Mouse (Mus musculus): ENCODE measurements around the gene Kntc1. TPM values are rescaled to one million over a fixed set of nuclear protein-coding genes. Genes with fewer than 3 reads are reported as not detected.
A peak's percentile ranks its signal among the peaks of the same experiment; 100 is the strongest.
"Not testable (repeated sequence)": the region's sequence is repeated elsewhere in the genome, so short reads cannot be mapped to it uniquely, and the experiment has no call there.

Gene Kntc1
- polyA plus RNA-seq (2015; fragmentation: Nextera tagmentation; extraction: Ambion mirVana), result 22.6 and 26.0 TPM in 2 replicates

DNA sequence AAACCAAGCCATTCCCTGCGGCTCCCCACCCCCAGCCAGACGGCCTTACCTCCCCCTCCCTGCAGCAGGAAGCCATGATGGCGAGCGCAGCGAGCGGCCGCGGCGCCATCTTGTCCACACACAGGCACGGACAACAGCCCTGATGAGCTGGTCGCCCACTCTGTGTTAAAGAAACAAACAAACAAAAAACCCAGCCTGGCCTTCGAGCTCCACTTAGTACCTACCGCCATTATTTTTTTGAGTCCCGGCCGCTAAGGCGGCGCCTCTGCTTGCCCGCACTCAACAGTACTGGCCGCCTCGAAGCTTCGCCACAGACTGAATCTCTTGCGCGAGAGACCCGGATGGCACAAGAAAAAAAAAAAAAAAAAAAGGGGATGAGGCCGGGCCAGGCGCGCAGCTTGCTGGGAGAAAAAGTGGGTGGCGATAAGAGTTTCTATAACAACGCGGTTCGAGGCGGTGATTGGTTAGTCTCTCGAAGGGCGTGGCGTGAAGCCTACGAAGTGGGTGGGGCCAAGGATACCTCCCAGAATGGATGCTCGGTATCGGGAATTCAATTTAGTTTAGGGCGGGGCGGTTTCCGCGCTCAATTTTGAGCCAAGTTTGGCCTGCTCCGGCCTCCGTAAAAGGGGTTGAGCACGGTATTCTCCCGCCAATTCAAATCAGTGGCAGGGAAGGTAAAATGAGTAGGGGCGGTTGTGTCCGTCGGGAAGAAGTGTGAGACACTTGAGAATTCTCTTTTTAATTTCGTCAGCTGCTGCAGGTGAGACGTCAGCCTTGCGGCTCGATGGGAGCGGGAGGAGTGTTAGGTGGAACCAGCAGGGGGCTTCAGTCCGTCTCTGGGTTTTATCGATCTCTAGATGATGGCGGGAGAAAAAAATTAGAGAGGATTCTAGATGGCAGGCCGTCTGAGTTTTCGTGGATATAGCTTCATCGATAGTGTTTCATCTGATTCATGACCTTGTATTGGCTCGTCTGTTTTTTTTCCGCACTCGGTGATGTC lies at the start of gene Kntc1, which contains the start of gene Rsrc2:
Kntc1 (plus strand) TSS at position 652 of the 1,000 bp plus-strand sequence.
Rsrc2 (minus strand) TSS at position 350 of the 1,000 bp plus-strand sequence.
- H3K4me3 ChIP-seq (replicated peaks), result peak within 1 kb of the TSS; percentile 84
- peak within 1 kb of the TSS; percentile 78 for H3K4me2 ChIP-seq
- no peaks in the 10 kb centered on the region for H3K27me3 ChIP-seq
- ATAC-seq (ENCODE audit: low read depth), result peak; percentile 88
- H3K4me1 ChIP-seq (replicated peaks), result peaks cover 52% of the 10 kb centered on the region
- peak; percentile 99 for DNase-seq
- H3K9ac ChIP-seq, result peak within 1 kb of the TSS; percentile 86
- H3K36me3 ChIP-seq, result peaks cover 44% of the 10 kb centered on the region
- peak within 1 kb of the TSS; percentile 97 for H3K27ac ChIP-seq
- no peaks in the 10 kb centered on the region for H3K9me3 ChIP-seq (replicated peaks)
- under 1% methylated on average over 63 of the region's 63 CpGs for WGBS (ENCODE audit: insufficient replicate concordance)

DNA sequence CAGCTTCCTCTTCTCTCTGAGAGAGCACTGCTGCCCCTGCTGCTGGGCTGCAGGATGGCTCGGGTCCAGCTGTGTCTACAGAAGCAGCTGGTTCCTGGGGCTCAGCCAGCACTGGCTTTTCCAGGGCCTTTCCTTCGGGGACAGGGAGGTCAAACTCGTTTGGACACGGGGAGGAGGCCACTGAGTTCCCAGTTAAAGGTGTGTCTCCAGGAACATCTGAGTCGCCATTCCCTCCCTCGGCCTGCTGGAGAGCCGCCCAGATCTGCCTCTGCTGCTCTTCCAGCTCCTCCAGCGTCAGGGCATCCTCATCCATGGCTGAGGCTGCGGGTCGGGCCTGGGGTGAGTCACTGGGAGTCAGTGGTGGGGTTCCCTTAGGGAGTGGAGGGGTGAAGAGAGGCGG lies 48.9 kb upstream of the Kntc1 start:
- Histone ChIP-seq H3K27ac (no peak overlapping the region), H3K4me3 (replicated peaks) (no peak overlapping the region), H3K4me1 (replicated peaks) (no peaks in the 10 kb centered on the region), H3K9me3 (replicated peaks) (no peaks in the 10 kb centered on the region), H3K4me2 (no peak overlapping the region), H3K27me3 (no peaks in the 10 kb centered on the region), H3K36me3 (peaks cover 77% of the 10 kb centered on the region), H3K9ac (no peak overlapping the region)
- no peak for DNase-seq
- 0 out of 2 replicates have a peak, but pooled peaks have one; percentile 12 for ATAC-seq (ENCODE audit: low read depth)
- 77% methylated on average over 11 of the region's 11 CpGs for WGBS (ENCODE audit: insufficient replicate concordance)

DNA sequence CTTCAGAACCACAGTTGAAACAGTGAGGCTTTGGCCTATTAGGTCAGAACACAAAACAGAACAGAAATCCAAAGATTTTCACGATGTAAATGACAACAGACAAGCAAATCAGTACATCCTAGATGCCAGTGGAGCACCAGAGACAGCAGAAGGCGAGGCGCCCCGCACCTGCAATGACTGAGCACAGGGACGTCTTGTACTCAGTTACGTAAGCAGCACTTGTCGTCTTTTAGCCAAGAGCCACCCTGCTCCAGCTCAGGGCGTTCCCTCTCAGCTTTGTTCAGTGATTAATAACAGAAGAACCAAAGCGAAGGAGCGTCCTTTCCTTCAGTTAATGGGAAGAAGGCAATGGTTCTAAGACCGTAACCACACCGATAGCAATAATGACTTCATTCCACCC lies 40.9 kb upstream of the Kntc1 start:
- Histone ChIP-seq H3K27ac (no peak overlapping the region), H3K9ac (no peak overlapping the region), H3K4me2 (no peak overlapping the region), H3K9me3 (replicated peaks) (no peaks in the 10 kb centered on the region), H3K4me3 (replicated peaks) (no peak overlapping the region), H3K27me3 (no peaks in the 10 kb centered on the region), H3K4me1 (replicated peaks) (no peaks in the 10 kb centered on the region), H3K36me3 (peaks cover 98% of the 10 kb centered on the region)
- WGBS (ENCODE audit: insufficient replicate concordance), result 88% methylated on average over 12 of the region's 12 CpGs
- DNase-seq, result no peak
- no peak for ATAC-seq (ENCODE audit: low read depth)

DNA sequence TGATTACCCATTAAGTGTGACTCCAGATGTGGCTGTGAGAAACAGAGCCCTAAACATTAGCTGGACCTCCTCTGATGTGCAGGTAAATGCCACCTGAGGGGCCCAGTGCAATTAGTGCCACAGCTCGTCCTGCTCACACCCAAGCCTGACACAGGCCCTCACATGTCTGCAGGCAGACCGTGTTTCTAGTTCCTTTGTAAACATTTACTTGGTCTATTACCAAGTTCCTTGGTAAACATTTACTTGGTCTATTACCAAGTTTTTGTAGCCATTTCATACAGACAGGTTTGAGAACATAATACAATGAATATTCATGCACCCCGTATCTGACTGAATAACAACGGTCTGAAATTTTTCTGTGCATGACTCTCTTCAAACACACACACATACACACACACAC lies 39.9 kb upstream of the Kntc1 start:
- no peaks in the 10 kb centered on the region for H3K9me3 ChIP-seq (replicated peaks)
- no peak overlapping the region for H3K4me2 ChIP-seq
- ATAC-seq (ENCODE audit: low read depth) (no peak), DNase-seq (no peak)
- 87% methylated on average over 4 of the region's 4 CpGs for WGBS (ENCODE audit: insufficient replicate concordance)
- H3K36me3 ChIP-seq, result peaks cover 98% of the 10 kb centered on the region
- H3K27me3 ChIP-seq, result no peaks in the 10 kb centered on the region
- no peaks in the 10 kb centered on the region for H3K4me1 ChIP-seq (replicated peaks)
- H3K27ac ChIP-seq, result no peak overlapping the region
- H3K9ac ChIP-seq, result no peak overlapping the region
- H3K4me3 ChIP-seq (replicated peaks), result no peak overlapping the region

DNA sequence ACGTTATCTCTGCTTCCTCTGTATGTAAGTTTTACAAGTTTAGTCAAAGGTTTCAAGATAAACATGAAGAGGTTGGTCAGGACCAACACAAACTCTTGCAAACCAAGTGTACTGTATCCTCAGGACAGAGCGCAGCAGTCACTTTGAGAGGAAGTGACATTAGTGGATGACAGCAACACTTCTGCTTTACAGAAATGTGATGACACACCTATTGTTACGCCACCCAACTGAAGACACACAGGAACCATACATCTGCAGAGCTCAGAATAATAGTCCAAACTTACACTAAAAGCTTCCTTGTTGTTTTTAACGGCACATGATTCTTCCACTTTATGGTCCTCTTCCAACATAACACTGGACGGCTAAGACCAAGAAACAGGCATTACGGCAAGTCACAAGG lies 35.7 kb upstream of the Kntc1 start:
- Histone ChIP-seq H3K27ac (no peak overlapping the region), H3K9me3 (replicated peaks) (no peaks in the 10 kb centered on the region), H3K9ac (no peak overlapping the region), H3K27me3 (no peaks in the 10 kb centered on the region), H3K4me1 (replicated peaks) (peaks cover 22% of the 10 kb centered on the region), H3K4me3 (replicated peaks) (no peak overlapping the region), H3K36me3 (peaks cover 90% of the 10 kb centered on the region), H3K4me2 (no peak overlapping the region)
- no peak for DNase-seq
- no peak for ATAC-seq (ENCODE audit: low read depth)
- 88% methylated on average over 6 of the region's 6 CpGs for WGBS (ENCODE audit: insufficient replicate concordance)

DNA sequence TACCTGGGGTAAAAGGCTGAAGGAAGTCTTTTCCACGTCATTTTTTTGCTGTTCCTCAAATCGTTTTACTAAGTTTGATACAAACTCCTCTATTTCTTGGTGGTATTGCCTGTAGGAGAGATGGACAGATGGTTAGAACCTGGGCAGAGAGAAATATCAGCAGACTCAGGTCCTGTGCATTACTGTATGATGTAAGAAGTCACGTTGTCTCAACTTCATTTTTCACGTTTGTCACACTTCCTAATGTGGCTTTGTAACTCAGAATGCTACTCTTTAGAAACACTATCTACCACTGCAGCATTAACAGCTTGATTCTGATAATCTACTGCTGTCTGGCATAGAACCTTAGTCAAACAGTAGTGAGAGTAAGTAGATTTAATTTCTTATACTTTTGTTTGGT lies 34.9 kb upstream of the Kntc1 start:
- peaks cover 81% of the 10 kb centered on the region for H3K36me3 ChIP-seq

DNA sequence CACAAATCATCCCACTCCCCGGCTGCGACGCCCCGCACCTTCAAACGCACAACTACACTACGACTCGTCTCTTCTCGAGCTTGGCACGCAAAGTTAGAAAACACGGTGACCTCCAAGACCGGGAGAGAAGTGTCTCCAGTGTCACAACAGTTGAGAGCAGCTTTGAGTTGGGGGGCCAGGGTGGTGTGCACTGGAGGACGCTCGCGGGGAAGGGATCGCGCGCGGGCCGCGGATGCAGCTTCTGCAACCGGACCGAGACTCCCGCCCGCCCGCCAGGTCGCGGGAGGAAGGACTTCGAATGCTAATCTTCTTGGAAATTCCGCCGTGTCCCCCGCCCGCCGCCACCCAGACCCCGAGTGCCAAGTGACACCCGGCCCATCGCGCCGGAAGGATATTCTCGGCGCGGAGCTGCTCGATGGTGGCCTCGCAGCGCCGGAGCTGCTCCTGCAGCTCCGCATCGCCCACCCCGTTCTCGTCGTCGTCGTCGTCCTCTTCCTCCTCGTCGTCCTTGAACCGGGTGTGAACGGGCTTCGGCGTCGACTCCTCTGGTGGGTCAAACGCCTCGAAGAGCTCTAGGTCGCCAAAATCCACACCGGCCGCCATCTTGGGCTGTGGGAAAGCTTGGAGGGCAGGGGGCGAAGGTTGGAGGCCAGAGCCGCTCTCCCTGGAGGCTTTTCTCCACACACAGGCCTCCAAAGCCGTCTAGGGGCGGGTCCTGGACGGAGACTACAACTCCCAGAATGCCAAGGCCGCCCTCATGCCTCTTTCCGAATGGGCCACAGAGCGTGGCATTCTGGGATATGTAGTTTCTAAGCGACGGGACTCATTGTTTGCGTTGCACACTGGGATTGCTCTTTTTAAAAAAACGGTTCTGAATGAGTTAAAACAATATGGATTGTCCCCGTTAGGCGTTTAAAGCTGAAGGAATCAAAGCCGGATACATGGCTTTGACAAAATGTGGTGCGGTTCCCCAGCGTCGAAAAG lies 28.9 kb upstream of the Kntc1 start, which contains the start of gene Zcchc8:
Zcchc8 (minus strand) TSS at position 773 of the 984 bp plus-strand sequence.
- peak within 1 kb of the TSS; percentile 71 for H3K4me2 ChIP-seq
- peak; percentile 100 for ATAC-seq (ENCODE audit: low read depth)
- under 1% methylated on average over 83 of the region's 83 CpGs for whole genome bisulfite sequencing (ENCODE audit: insufficient replicate concordance)
- peaks cover 31% of the 10 kb centered on the region for H3K4me1 ChIP-seq (replicated peaks)
- H3K36me3 ChIP-seq, result peaks cover 22% of the 10 kb centered on the region
- DNase-seq, result peak; percentile 95
- no peaks in the 10 kb centered on the region for H3K27me3 ChIP-seq
- H3K4me3 ChIP-seq (replicated peaks), result peak within 1 kb of the TSS; percentile 94
- peak within 1 kb of the TSS; percentile 85 for H3K27ac ChIP-seq
- H3K9me3 ChIP-seq (replicated peaks), result no peaks in the 10 kb centered on the region
- H3K9ac ChIP-seq, result peak within 1 kb of the TSS; percentile 95

More for the DNA sequence above, 34.9 kb upstream of the Kntc1 start:
- no peaks in the 10 kb centered on the region for H3K9me3 ChIP-seq (replicated peaks)
- 68% methylated on average over 4 of the region's 4 CpGs for WGBS (ENCODE audit: insufficient replicate concordance)
- DNase-seq (no peak), ATAC-seq (ENCODE audit: low read depth) (no peak)
- no peak overlapping the region for H3K27ac ChIP-seq
- H3K27me3 ChIP-seq, result no peaks in the 10 kb centered on the region
- peaks cover 30% of the 10 kb centered on the region for H3K4me1 ChIP-seq (replicated peaks)
- H3K4me3 ChIP-seq (replicated peaks), result no peak overlapping the region
- H3K9ac ChIP-seq, result no peak overlapping the region
- H3K4me2 ChIP-seq, result no peak overlapping the region

DNA sequence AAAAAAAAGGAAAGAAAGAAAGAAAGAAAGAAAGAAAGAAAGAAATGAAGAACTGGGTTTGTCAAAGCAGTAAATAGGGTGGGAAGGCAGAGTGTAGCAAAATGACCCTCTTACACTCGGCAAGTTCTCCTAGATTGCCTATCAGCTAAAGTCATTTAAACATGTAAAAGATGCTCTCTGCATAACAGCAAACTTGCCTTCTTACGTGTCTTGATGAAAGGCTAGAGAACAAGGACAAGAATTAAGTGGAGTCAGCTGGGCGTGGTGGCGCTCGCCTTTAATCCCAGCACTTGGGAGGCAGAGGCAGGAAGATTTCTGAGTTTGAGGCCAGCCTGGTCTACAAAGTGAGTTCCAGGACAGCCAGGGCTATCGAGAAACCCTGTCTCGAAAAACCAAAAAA lies 25.7 kb upstream of the Kntc1 start:
- not testable (repeated sequence) for H3K27me3 ChIP-seq; H3K9me3 ChIP-seq (replicated peaks); H3K9ac ChIP-seq; H3K4me3 ChIP-seq (replicated peaks); H3K27ac ChIP-seq; ATAC-seq (ENCODE audit: low read depth); DNase-seq; H3K4me2 ChIP-seq
- WGBS (ENCODE audit: insufficient replicate concordance), result 74% methylated on average over 7 of the region's 7 CpGs
- Histone ChIP-seq H3K4me1 (replicated peaks) (peaks cover 11% of the 10 kb centered on the region), H3K36me3 (peaks cover 15% of the 10 kb centered on the region)

DNA sequence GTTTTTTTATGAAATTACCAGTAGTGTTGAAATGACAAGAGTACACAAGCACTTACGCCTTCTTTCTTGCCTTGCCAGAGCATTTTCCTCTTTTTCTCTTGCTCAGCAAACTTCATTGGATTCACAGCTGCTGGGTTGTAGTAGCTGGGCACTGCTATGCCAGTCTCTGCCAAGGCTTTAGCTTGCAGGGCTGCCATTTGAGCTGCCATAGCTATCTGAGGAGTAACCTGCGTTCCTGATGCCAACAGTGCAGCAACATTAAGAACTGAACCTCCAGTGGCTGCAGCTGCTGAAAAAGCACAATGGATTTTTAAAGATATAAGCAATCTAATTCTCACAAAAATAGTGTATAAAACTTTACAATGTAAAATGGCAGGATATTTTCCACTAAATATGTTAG lies 18.5 kb upstream of the Kntc1 start:
- WGBS (ENCODE audit: insufficient replicate concordance), result 91% methylated on average over 2 of the region's 2 CpGs
- Histone ChIP-seq H3K4me3 (replicated peaks) (no peak overlapping the region), H3K9me3 (replicated peaks) (no peaks in the 10 kb centered on the region), H3K36me3 (peaks cover 81% of the 10 kb centered on the region), H3K4me1 (replicated peaks) (peaks cover 3% of the 10 kb centered on the region; the same call in 1 of the 2 replicates), H3K4me2 (no peak overlapping the region), H3K9ac (no peak overlapping the region), H3K27me3 (no peaks in the 10 kb centered on the region), H3K27ac (no peak overlapping the region)
- ATAC-seq (ENCODE audit: low read depth) (no peak), DNase-seq (no peak)

DNA sequence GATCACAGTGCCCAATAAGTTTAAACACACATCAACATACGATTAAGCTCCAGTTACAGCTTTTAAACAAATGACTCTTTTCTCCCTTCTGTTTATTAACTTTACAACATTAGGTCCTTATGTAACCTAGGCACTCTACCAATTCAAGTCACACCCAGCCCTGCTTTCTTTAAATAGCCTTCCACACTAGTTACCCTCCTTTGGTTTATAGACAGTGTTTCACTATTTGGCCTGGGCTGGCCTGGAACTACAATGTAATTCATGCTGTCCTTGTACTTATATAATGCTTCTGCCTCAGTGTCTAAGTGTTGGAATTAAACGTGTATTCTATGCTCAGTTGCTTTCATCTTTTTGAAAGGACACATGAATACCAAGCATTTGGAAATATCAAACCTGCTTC lies 5.2 kb upstream of the Kntc1 start:
- Histone ChIP-seq H3K4me1 (replicated peaks) (peaks cover 24% of the 10 kb centered on the region), H3K27ac (no peak overlapping the region), H3K4me2 (no peak overlapping the region), H3K4me3 (replicated peaks) (no peak overlapping the region), H3K9ac (no peak overlapping the region), H3K36me3 (peaks cover 63% of the 10 kb centered on the region), H3K9me3 (replicated peaks) (no peaks in the 10 kb centered on the region), H3K27me3 (no peaks in the 10 kb centered on the region)
- DNase-seq, result no peak
- 86% methylated on average over 2 of the region's 2 CpGs for WGBS (ENCODE audit: insufficient replicate concordance)
- ATAC-seq (ENCODE audit: low read depth), result no peak

DNA sequence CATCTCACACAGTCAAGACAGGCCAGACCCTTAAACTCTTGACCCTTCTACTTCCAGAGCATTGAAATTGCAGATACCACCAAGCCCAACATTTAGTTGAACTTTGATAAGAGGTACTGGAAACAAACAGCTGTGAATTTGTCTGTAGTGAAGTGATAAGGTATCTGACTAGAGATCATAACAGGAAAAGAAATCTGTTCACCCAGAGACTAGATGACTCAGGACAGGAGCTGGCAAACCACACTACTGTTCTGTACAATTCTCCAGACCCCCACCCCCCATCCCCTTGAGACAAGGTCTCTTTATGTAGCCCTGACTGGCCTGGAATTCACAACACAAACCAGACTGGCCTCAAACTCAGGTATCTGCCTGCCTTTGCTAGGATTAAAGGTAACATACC lies 3.3 kb upstream of the Kntc1 start:
- Histone ChIP-seq H3K36me3 (peaks cover 44% of the 10 kb centered on the region), H3K27ac (peak overlapping the region; percentile 19; the same call in 1 of the 2 replicates), H3K9me3 (replicated peaks) (no peaks in the 10 kb centered on the region), H3K4me1 (replicated peaks) (peaks cover 36% of the 10 kb centered on the region), H3K27me3 (no peaks in the 10 kb centered on the region), H3K4me2 (peak overlapping the region; percentile 72), H3K4me3 (replicated peaks) (peak overlapping the region; percentile 84), H3K9ac (peak overlapping the region; percentile 86)
- DNase-seq (no peak), ATAC-seq (ENCODE audit: low read depth) (no peak)
